Mouse (Mus musculus): ENCODE results near the gene Cbfa2t2. TPM values are rescaled to one million over a fixed set of nuclear protein-coding genes. Genes with fewer than 3 reads are reported as not detected.

Gene Cbfa2t2
- polyA plus RNA-seq, 1 experiment: 7.5 TPM

- H3K27me3 ChIP-seq (ENCODE audit: control insufficient read depth, insufficient read depth, insufficient read length): no peaks in the 10 kb centered on the region
- H3K4me2 ChIP-seq (ENCODE audit: low read depth): no peak overlapping the region
- no peak overlapping the region for H3ac ChIP-seq (ENCODE audit: control insufficient read depth, insufficient read length)
- no peaks in the 10 kb centered on the region for H3K79me2 ChIP-seq (ENCODE audit: control insufficient read depth, insufficient read depth)
- peaks cover 8% of the 10 kb centered on the region for H3K36me3 ChIP-seq (ENCODE audit: control insufficient read depth, insufficient read depth)
- TF ChIP-seq POLR2AphosphoS2 (IDR thresholded peaks at IDR 0.05; ENCODE audit: insufficient read length, low read depth): no peak
- TF ChIP-seq CEBPB (IDR thresholded peaks at IDR 0.05; ENCODE audit: insufficient read depth, poor library complexity, severe bottlenecking): no peak
- no peak for TF ChIP-seq POLR2A (IDR thresholded peaks at IDR 0.05; ENCODE audit: insufficient read length, low read depth)
- no peak for TF ChIP-seq USF1 (IDR thresholded peaks at IDR 0.05; ENCODE audit: low read depth)
- TF ChIP-seq SRF (IDR thresholded peaks at IDR 0.05; ENCODE audit: control insufficient read depth, insufficient read length, low read depth): no peak
- no peak for TF ChIP-seq MYOD1 (IDR thresholded peaks at IDR 0.05; ENCODE audit: control insufficient read depth in 1 of 3, insufficient read length in 2 of 3, low read depth in 2 of 3)
- TF ChIP-seq TCF3 (IDR thresholded peaks at IDR 0.05; ENCODE audit: insufficient read length, low read depth): no peak
- TF ChIP-seq MAX (IDR thresholded peaks at IDR 0.05; ENCODE audit: low read depth): no peak
- TF ChIP-seq E2F4 (IDR thresholded peaks at IDR 0.05; ENCODE audit: insufficient read depth): no peak
- TF ChIP-seq TCF12 (IDR thresholded peaks at IDR 0.05; ENCODE audit: insufficient read depth, poor library complexity, severe bottlenecking): no peak
- no peak for TF ChIP-seq MYOG (IDR thresholded peaks at IDR 0.05; ENCODE audit: control insufficient read depth in 1 of 3, insufficient read depth in 1 of 3, insufficient read length in 2 of 3, low read depth in 2 of 3)
- no peak for TF ChIP-seq REST (IDR thresholded peaks at IDR 0.05; ENCODE audit: insufficient read depth, insufficient read length)
- no peak overlapping the region for H3K4me3 ChIP-seq
Measured at GRCm38 (mm10) chr2:154398267-154398666, 38.0 kb upstream of the Cbfa2t2 start.

DNA sequence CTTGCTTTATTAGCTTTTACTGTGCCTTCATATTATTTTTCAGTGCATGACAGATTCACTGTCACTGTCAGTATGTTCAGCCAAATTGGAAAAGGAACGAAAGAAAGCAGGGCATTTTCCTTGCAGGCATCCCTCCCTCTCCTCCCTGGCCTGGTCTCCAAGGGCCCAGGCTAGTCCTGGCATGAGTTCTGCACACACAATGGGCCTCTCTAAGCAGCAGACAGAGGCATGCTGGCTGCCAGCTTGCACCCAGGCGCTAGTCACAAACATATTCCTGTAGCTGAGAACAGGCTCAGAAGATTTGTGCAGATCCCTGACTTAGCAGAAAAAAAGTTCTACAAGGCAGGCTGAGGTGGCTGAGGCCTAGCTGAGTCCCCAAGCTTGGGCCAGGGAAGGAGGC lies 37.0 kb upstream of the Cbfa2t2 start:
- H3K27me3 ChIP-seq (ENCODE audit: control insufficient read depth, insufficient read depth, insufficient read length): no peaks in the 10 kb centered on the region
- H3K4me3 ChIP-seq: no peak overlapping the region
- peaks cover 8% of the 10 kb centered on the region for H3K36me3 ChIP-seq (ENCODE audit: control insufficient read depth, insufficient read depth)
- no peak overlapping the region for H3ac ChIP-seq (ENCODE audit: control insufficient read depth, insufficient read length)
- no peak overlapping the region for H3K4me2 ChIP-seq (ENCODE audit: low read depth)
- peaks cover 5% of the 10 kb centered on the region for H3K79me2 ChIP-seq (ENCODE audit: control insufficient read depth, insufficient read depth)
- TF ChIP-seq POLR2AphosphoS2 (IDR thresholded peaks at IDR 0.05; ENCODE audit: insufficient read length, low read depth) (no peak), USF1 (IDR thresholded peaks at IDR 0.05; ENCODE audit: low read depth) (no peak), POLR2A (IDR thresholded peaks at IDR 0.05; ENCODE audit: insufficient read length, low read depth) (no peak), MAX (IDR thresholded peaks at IDR 0.05; ENCODE audit: low read depth) (no peak), CEBPB (IDR thresholded peaks at IDR 0.05; ENCODE audit: insufficient read depth, poor library complexity, severe bottlenecking) (no peak), SRF (IDR thresholded peaks at IDR 0.05; ENCODE audit: control insufficient read depth, insufficient read length, low read depth) (no peak), E2F4 (IDR thresholded peaks at IDR 0.05; ENCODE audit: insufficient read depth) (no peak), REST (IDR thresholded peaks at IDR 0.05; ENCODE audit: insufficient read depth, insufficient read length) (no peak), MYOG (IDR thresholded peaks at IDR 0.05; ENCODE audit: control insufficient read depth in 1 of 3, insufficient read depth in 1 of 3, insufficient read length in 2 of 3, low read depth in 2 of 3) (no peak), MYOD1 (IDR thresholded peaks at IDR 0.05; ENCODE audit: control insufficient read depth in 1 of 3, insufficient read length in 2 of 3, low read depth in 2 of 3) (no peak)

GRCm38 (mm10) chr2:154401976-154402375 lies 34.3 kb upstream of the Cbfa2t2 start:
- no peak overlapping the region for H3K4me2 ChIP-seq (ENCODE audit: low read depth)
- no peak overlapping the region for H3ac ChIP-seq (ENCODE audit: control insufficient read depth, insufficient read length)
- H3K36me3 ChIP-seq (ENCODE audit: control insufficient read depth, insufficient read depth): peaks cover 8% of the 10 kb centered on the region
- H3K27me3 ChIP-seq (ENCODE audit: control insufficient read depth, insufficient read depth, insufficient read length): no peaks in the 10 kb centered on the region
- no peak overlapping the region for H3K4me3 ChIP-seq
- H3K79me2 ChIP-seq (ENCODE audit: control insufficient read depth, insufficient read depth): peaks cover 10% of the 10 kb centered on the region
- TF ChIP-seq USF1 (IDR thresholded peaks at IDR 0.05; ENCODE audit: low read depth) (no peak), CEBPB (IDR thresholded peaks at IDR 0.05; ENCODE audit: insufficient read depth, poor library complexity, severe bottlenecking) (no peak)

DNA sequence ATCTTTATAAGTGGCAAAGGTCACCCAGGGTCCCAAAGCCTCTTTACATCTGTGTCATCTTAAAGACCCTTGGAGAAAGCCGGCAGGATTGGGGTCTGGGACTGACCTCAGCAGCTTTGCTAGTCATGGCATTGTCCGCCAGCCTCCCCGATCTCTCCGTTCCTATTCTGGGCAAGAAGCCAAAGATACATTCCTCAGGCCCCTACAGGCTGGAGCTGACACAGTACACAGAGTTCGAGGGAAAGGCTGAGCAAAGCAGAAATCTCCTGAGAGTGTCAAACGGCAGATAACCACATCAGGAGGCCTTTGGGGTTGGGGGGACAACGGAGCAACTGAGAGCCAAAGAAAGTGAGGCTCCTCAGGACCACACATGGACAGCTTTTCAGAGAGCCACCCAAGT lies 33.5 kb upstream of the Cbfa2t2 start:
- H3ac ChIP-seq (ENCODE audit: control insufficient read depth, insufficient read length): no peak overlapping the region
- no peak overlapping the region for H3K4me3 ChIP-seq
- H3K36me3 ChIP-seq (ENCODE audit: control insufficient read depth, insufficient read depth): peaks cover 8% of the 10 kb centered on the region
- H3K4me2 ChIP-seq (ENCODE audit: low read depth): peak overlapping the region; percentile 33
- peaks cover 15% of the 10 kb centered on the region for H3K79me2 ChIP-seq (ENCODE audit: control insufficient read depth, insufficient read depth)
- H3K27me3 ChIP-seq (ENCODE audit: control insufficient read depth, insufficient read depth, insufficient read length): no peaks in the 10 kb centered on the region
- TF ChIP-seq MAX (IDR thresholded peaks at IDR 0.05; ENCODE audit: low read depth) (no peak), CEBPB (IDR thresholded peaks at IDR 0.05; ENCODE audit: insufficient read depth, poor library complexity, severe bottlenecking) (no peak), POLR2AphosphoS2 (IDR thresholded peaks at IDR 0.05; ENCODE audit: insufficient read length, low read depth) (no peak), SRF (IDR thresholded peaks at IDR 0.05; ENCODE audit: control insufficient read depth, insufficient read length, low read depth) (no peak), REST (IDR thresholded peaks at IDR 0.05; ENCODE audit: insufficient read depth, insufficient read length) (no peak), E2F4 (IDR thresholded peaks at IDR 0.05; ENCODE audit: insufficient read depth) (no peak), TCF12 (IDR thresholded peaks at IDR 0.05; ENCODE audit: insufficient read depth, poor library complexity, severe bottlenecking) (no peak), MYOD1 (IDR thresholded peaks at IDR 0.05; ENCODE audit: control insufficient read depth in 1 of 3, insufficient read length in 2 of 3, low read depth in 2 of 3) (no peak)

DNA sequence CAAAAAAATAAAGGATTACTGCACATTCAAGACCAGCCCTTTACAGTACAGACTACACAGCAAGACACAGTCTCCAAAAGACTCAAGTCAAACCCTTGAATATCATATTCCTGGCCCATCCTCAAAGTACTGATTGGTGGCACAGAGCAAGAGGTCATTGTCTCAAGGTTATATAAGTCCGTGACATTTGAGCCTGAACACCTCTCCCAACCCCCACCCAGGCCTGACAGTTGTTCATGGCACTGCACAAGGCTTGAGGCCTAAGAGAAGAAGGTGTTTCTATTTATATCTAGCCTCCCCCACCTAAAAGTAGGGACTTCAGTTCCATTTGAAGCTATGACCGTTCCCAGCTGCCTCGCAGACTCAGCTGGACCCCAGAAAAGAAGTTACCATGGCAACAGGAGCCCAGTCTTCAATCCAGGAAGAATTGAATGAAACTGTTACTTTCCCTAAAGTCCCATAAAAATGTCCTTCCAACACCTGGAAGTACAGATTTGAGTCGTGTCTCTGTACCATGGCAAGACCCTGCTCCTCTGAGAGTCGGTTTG lies 30.8 kb upstream of the Cbfa2t2 start:
- no peaks in the 10 kb centered on the region for H3K27me3 ChIP-seq (ENCODE audit: control insufficient read depth, insufficient read depth, insufficient read length)
- TF ChIP-seq TCF3 (IDR thresholded peaks at IDR 0.05; ENCODE audit: insufficient read length, low read depth): no peak
- no peak for TF ChIP-seq POLR2A (IDR thresholded peaks at IDR 0.05; ENCODE audit: insufficient read length, low read depth)
- peak in 1 of 3 experiments; percentile 45 for TF ChIP-seq MYOD1 (IDR thresholded peaks at IDR 0.05; ENCODE audit: control insufficient read depth in 1 of 3, insufficient read length in 2 of 3, low read depth in 2 of 3)
- TF ChIP-seq E2F4 (IDR thresholded peaks at IDR 0.05; ENCODE audit: insufficient read depth): no peak
- TF ChIP-seq MYOG (IDR thresholded peaks at IDR 0.05; ENCODE audit: control insufficient read depth in 1 of 3, insufficient read depth in 1 of 3, insufficient read length in 2 of 3, low read depth in 2 of 3): peak in 2 of 3 experiments; percentile 15 to 63
- no peak for TF ChIP-seq POLR2AphosphoS2 (IDR thresholded peaks at IDR 0.05; ENCODE audit: insufficient read length, low read depth)
- no peak for TF ChIP-seq CEBPB (IDR thresholded peaks at IDR 0.05; ENCODE audit: insufficient read depth, poor library complexity, severe bottlenecking)
- no peak for TF ChIP-seq USF1 (IDR thresholded peaks at IDR 0.05; ENCODE audit: low read depth)
- TF ChIP-seq SRF (IDR thresholded peaks at IDR 0.05; ENCODE audit: control insufficient read depth, insufficient read length, low read depth): no peak
- TF ChIP-seq MAX (IDR thresholded peaks at IDR 0.05; ENCODE audit: low read depth): no peak
- no peak for TF ChIP-seq TCF12 (IDR thresholded peaks at IDR 0.05; ENCODE audit: insufficient read depth, poor library complexity, severe bottlenecking)
- TF ChIP-seq REST (IDR thresholded peaks at IDR 0.05; ENCODE audit: insufficient read depth, insufficient read length): no peak
- H3K79me2 ChIP-seq (ENCODE audit: control insufficient read depth, insufficient read depth): peaks cover 15% of the 10 kb centered on the region
- H3K36me3 ChIP-seq (ENCODE audit: control insufficient read depth, insufficient read depth): no peaks in the 10 kb centered on the region
- peak overlapping the region; percentile 75 for H3K4me2 ChIP-seq (ENCODE audit: low read depth)
- H3K4me3 ChIP-seq: no peak overlapping the region
- H3ac ChIP-seq (ENCODE audit: control insufficient read depth, insufficient read length): no peak overlapping the region

All from myocyte (in vitro differentiated cells).